Mouse (Mus musculus) stomach, embryonic 15.5 days (tissue): ENCODE results near the gene Nxpe5. TPM values are rescaled to one million over a fixed set of nuclear protein-coding genes. Genes with fewer than 3 reads are reported as not detected.
"Not testable (repeated sequence)": the region's sequence is repeated elsewhere in the genome, so short reads cannot be mapped to it uniquely, and the experiment has no call there.

Experiments
- ATAC-seq: fragments of 200-750 bp; cut with Nextera tagmentation; 2 replicates; pipeline ENCODE4 v1.8.0; 2017; ENCODE audit warnings: low read depth, moderate number of reproducible peaks, moderate TSS enrichment; ENCODE audit not compliant: insufficient read depth, low FRiP score
- H3K27ac ChIP-seq: fragments of 300-500 bp; sonication (generic); 2 replicates; pipeline ENCODE4 v1.5.1; 2015; ENCODE audit warnings: mild to moderate bottlenecking, inconsistent platforms
- H3K27me3 ChIP-seq: fragments of 300-500 bp; sonication (generic); replicated peaks from 2 replicates; pipeline ENCODE4 v1.6.1; 2015; ENCODE audit warnings: inconsistent platforms
- H3K36me3 ChIP-seq: fragments of 300-500 bp; sonication (generic); 2 replicates; pipeline ENCODE4 v1.6.1; 2015; ENCODE audit warnings: inconsistent platforms
- H3K4me1 ChIP-seq: fragments of 300-500 bp; sonication (generic); 2 replicates; pipeline ENCODE4 v1.6.1; 2015; ENCODE audit warnings: inconsistent platforms
- H3K4me2 ChIP-seq: fragments of 300-500 bp; sonication (generic); 2 replicates; pipeline ENCODE4 v1.6.1; 2015; ENCODE audit warnings: mild to moderate bottlenecking, inconsistent platforms
- H3K4me3 ChIP-seq: fragments of 300-500 bp; sonication (generic); replicated peaks from 2 replicates; pipeline ENCODE4 v1.5.1; 2015; ENCODE audit warnings: inconsistent platforms
- H3K9ac ChIP-seq: fragments of 300-500 bp; sonication (generic); 2 replicates; pipeline ENCODE4 v1.6.1; 2015; ENCODE audit warnings: inconsistent platforms
- H3K9me3 ChIP-seq: fragments of 300-500 bp; sonication (generic); 2 replicates; pipeline ENCODE4 v1.6.1; 2016; ENCODE audit warnings: inconsistent platforms
- WGBS: fragments of 180-500 bp; shearing (Covaris S2); methylation state at CpG from one replicate; pipeline ENCODE4 v1.1.7; 2015; 5-methylcytosine and 5-hydroxymethylcytosine counted together
- polyA plus RNA-seq: library from polyadenylated mRNA; unstranded; fragments of >200 nt; fragmentation: Nextera tagmentation; extraction: Ambion mirVana; gene quantifications from 2 replicates; pipeline ENCODE4 v1.2.1, GENCODE M21; 2015

Nxpe5 gene
- polyA plus RNA-seq = not detected in 2 replicates

GRCm38 (mm10) chr5:138225700-138226099, at the start of gene Nxpe5:
Nxpe5 (plus strand) TSS chr5:138225898.
- Histone ChIP-seq H3K27ac (no peak within 1 kb of the TSS), H3K4me1 (no peaks in the 10 kb centered on the region), H3K4me3 (no peak within 1 kb of the TSS), H3K9ac (no peak within 1 kb of the TSS), H3K4me2 (no peak within 1 kb of the TSS), H3K36me3 (no peaks in the 10 kb centered on the region), H3K9me3 (no peaks in the 10 kb centered on the region), H3K27me3 (no peaks in the 10 kb centered on the region)
- WGBS = 48% methylated on average over 2 of the region's 2 CpGs
- no peak for ATAC-seq

GRCm38 (mm10) chr5:138186950-138187638, 38.6 kb upstream of the Nxpe5 start, which contains the start of the genes Taf6 and Cnpy4:
Taf6 (minus strand) TSS chr5:138187451.
Cnpy4 (plus strand) TSS chr5:138187485.
- Histone ChIP-seq H3K4me3 (peak within 1 kb of the TSS; percentile 87), H3K9ac (peak within 1 kb of the TSS; percentile 90), H3K4me1 (peaks cover 6% of the 10 kb centered on the region; the same call in 1 of the 2 replicates), H3K27me3 (no peaks in the 10 kb centered on the region), H3K4me2 (peak within 1 kb of the TSS; percentile 75), H3K27ac (peak within 1 kb of the TSS; percentile 82), H3K9me3 (no peaks in the 10 kb centered on the region), H3K36me3 (peaks cover 11% of the 10 kb centered on the region; the same call in 1 of the 2 replicates)
- ATAC-seq = peak; percentile 88
- under 1% methylated on average over 31 of the region's 31 CpGs for WGBS

- peaks cover 4% of the 10 kb centered on the region; the same call in 1 of the 2 replicates for H3K36me3 ChIP-seq
- peaks cover 6% of the 10 kb centered on the region; the same call in 1 of the 2 replicates for H3K4me1 ChIP-seq
- peak overlapping the region; percentile 73 for H3K9ac ChIP-seq
- ATAC-seq = peak; percentile 84
- WGBS = under 1% methylated on average over 10 of the region's 10 CpGs
- peak overlapping the region; percentile 75 for H3K4me2 ChIP-seq
- peak overlapping the region; percentile 82 for H3K27ac ChIP-seq
- no peaks in the 10 kb centered on the region for H3K27me3 ChIP-seq
- H3K9me3 ChIP-seq = no peaks in the 10 kb centered on the region
- H3K4me3 ChIP-seq = peak overlapping the region; percentile 87
Observed at GRCm38 (mm10) chr5:138187661-138188306, 37.9 kb upstream of the Nxpe5 start.

- no peaks in the 10 kb centered on the region for H3K4me1 ChIP-seq
- H3K27ac ChIP-seq = peak within 1 kb of the TSS; percentile 72
- H3K4me2 ChIP-seq = peak within 1 kb of the TSS; percentile 93
- ATAC-seq = peak; percentile 88
- no peaks in the 10 kb centered on the region for H3K9me3 ChIP-seq
- H3K36me3 ChIP-seq = no peaks in the 10 kb centered on the region
- peak within 1 kb of the TSS; percentile 71 for H3K9ac ChIP-seq
- peak within 1 kb of the TSS; percentile 73 for H3K4me3 ChIP-seq
- no peaks in the 10 kb centered on the region for H3K27me3 ChIP-seq
- 7% methylated on average over 54 of the region's 54 CpGs for WGBS
Observed at GRCm38 (mm10) chr5:138193771-138194727, 31.6 kb upstream of the Nxpe5 start, which contains the start of gene Mblac1. Mblac1 (plus strand) TSS chr5:138194314.

- H3K27ac ChIP-seq = peak overlapping the region; percentile 72
- peak overlapping the region; percentile 93 for H3K4me2 ChIP-seq
- ATAC-seq = peak; percentile 56
- H3K36me3 ChIP-seq = no peaks in the 10 kb centered on the region
- no peaks in the 10 kb centered on the region for H3K27me3 ChIP-seq
- H3K4me1 ChIP-seq = no peaks in the 10 kb centered on the region
- peak overlapping the region; percentile 71 for H3K9ac ChIP-seq
- WGBS = under 1% methylated on average over 29 of the region's 29 CpGs
- H3K4me3 ChIP-seq = peak overlapping the region; percentile 73
- H3K9me3 ChIP-seq = no peaks in the 10 kb centered on the region
Observed at GRCm38 (mm10) chr5:138194755-138195345, 30.8 kb upstream of the Nxpe5 start.

GRCm38 (mm10) chr5:138195463-138195862, 30.2 kb upstream of the Nxpe5 start:
- Histone ChIP-seq H3K4me1 (no peaks in the 10 kb centered on the region), H3K27me3 (no peaks in the 10 kb centered on the region), H3K27ac (peak overlapping the region; percentile 72; the same call in 1 of the 2 replicates), H3K9me3 (no peaks in the 10 kb centered on the region), H3K4me3 (peak overlapping the region; percentile 73; the same call in 1 of the 2 replicates), H3K36me3 (no peaks in the 10 kb centered on the region), H3K4me2 (peak overlapping the region; percentile 93), H3K9ac (no peak overlapping the region; the same call in 1 of the 2 replicates)
- WGBS = 72% methylated on average over 7 of the region's 7 CpGs
- no peak for ATAC-seq

GRCm38 (mm10) chr5:138199576-138199975, 26.1 kb upstream of the Nxpe5 start:
- no peak for ATAC-seq

GRCm38 (mm10) chr5:138202086-138202485, 23.6 kb upstream of the Nxpe5 start:
- no peak overlapping the region for H3K9ac ChIP-seq
- no peaks in the 10 kb centered on the region for H3K9me3 ChIP-seq
- H3K4me2 ChIP-seq = no peak overlapping the region
- no peak overlapping the region for H3K4me3 ChIP-seq
- H3K27me3 ChIP-seq = no peaks in the 10 kb centered on the region
- H3K27ac ChIP-seq = no peak overlapping the region
- no peaks in the 10 kb centered on the region for H3K4me1 ChIP-seq
- no peak for ATAC-seq
- H3K36me3 ChIP-seq = no peaks in the 10 kb centered on the region
- 79% methylated on average over 3 of the region's 3 CpGs for WGBS

More at GRCm38 (mm10) chr5:138199576-138199975, 26.1 kb upstream of the Nxpe5 start:
- 6% methylated on average over 1 of the region's 1 CpGs for WGBS
- no peaks in the 10 kb centered on the region for H3K9me3 ChIP-seq
- H3K4me3 ChIP-seq = no peak overlapping the region
- H3K36me3 ChIP-seq = no peaks in the 10 kb centered on the region
- H3K4me1 ChIP-seq = no peaks in the 10 kb centered on the region
- H3K27ac ChIP-seq = no peak overlapping the region
- H3K4me2 ChIP-seq = no peak overlapping the region
- H3K9ac ChIP-seq = no peak overlapping the region
- H3K27me3 ChIP-seq = no peaks in the 10 kb centered on the region

GRCm38 (mm10) chr5:138207253-138207652, 18.4 kb upstream of the Nxpe5 start:
- no peak for ATAC-seq
- no peak overlapping the region for H3K27ac ChIP-seq
- 69% methylated on average over 1 of the region's 1 CpGs for whole genome bisulfite sequencing
- no peaks in the 10 kb centered on the region for H3K9me3 ChIP-seq
- no peaks in the 10 kb centered on the region for H3K36me3 ChIP-seq
- H3K4me1 ChIP-seq = no peaks in the 10 kb centered on the region
- H3K9ac ChIP-seq = no peak overlapping the region
- H3K4me2 ChIP-seq = no peak overlapping the region
- no peak overlapping the region for H3K4me3 ChIP-seq
- no peaks in the 10 kb centered on the region for H3K27me3 ChIP-seq

GRCm38 (mm10) chr5:138207873-138208272, 17.8 kb upstream of the Nxpe5 start:
- WGBS = 84% methylated on average over 4 of the region's 4 CpGs

GRCm38 (mm10) chr5:138216632-138217031, 9.1 kb upstream of the Nxpe5 start:
- H3K9me3 ChIP-seq, H3K36me3 ChIP-seq, H3K4me2 ChIP-seq, H3K27ac ChIP-seq, ATAC-seq, H3K9ac ChIP-seq, H3K4me3 ChIP-seq, H3K27me3 ChIP-seq, H3K4me1 ChIP-seq: not testable (repeated sequence)
- WGBS = 92% methylated on average over 13 of the region's 13 CpGs

More at GRCm38 (mm10) chr5:138207873-138208272, 17.8 kb upstream of the Nxpe5 start:
- H3K4me2 ChIP-seq = no peak overlapping the region
- H3K9ac ChIP-seq = no peak overlapping the region
- ATAC-seq = no peak
- H3K4me1 ChIP-seq = no peaks in the 10 kb centered on the region
- no peaks in the 10 kb centered on the region for H3K36me3 ChIP-seq
- no peaks in the 10 kb centered on the region for H3K27me3 ChIP-seq
- H3K9me3 ChIP-seq = no peaks in the 10 kb centered on the region
- no peak overlapping the region for H3K4me3 ChIP-seq
- H3K27ac ChIP-seq = no peak overlapping the region
